Mouse (Mus musculus) frontal cortex, adult 2 months (tissue): ENCODE measurements at regions not wholly inside any gene's neighbourhood (a gene's known extent, or its start where the extent isn't known, plus 50 kb on each side); places are given as distances from the start of the nearest gene placed in this dataset.

Source experiments
- DNase-seq, 2 experiments: peaks; one replicate each; pipeline ENCODE4 v3.0.0; 2022; ENCODE audit warnings: low spot score in 1 of 2; ENCODE audit errors: extremely low spot score in 1 of 2

GRCm38 (mm10) chr1:23589414-23589942 lies 172.1 kb upstream of the B3gat2 start:
- no peak for DNase-seq

- no peak for DNase-seq
Measured at GRCm38 (mm10) chr1:23602710-23603291, 158.8 kb upstream of the B3gat2 start.

- peak in 1 of 2 experiments; percentile 11 for DNase-seq
Measured at GRCm38 (mm10) chr1:23629366-23629765, 132.2 kb upstream of the B3gat2 start.

GRCm38 (mm10) chr1:23645093-23645492 lies 116.5 kb upstream of the B3gat2 start:
- no peak for DNase-seq

GRCm38 (mm10) chr1:23648875-23649506 lies 112.6 kb upstream of the B3gat2 start:
- DNase-seq = no peak

- peak in 1 of 2 experiments; percentile 30 for DNase-seq
Measured at GRCm38 (mm10) chr1:23649886-23650285, 111.7 kb upstream of the B3gat2 start.

GRCm38 (mm10) chr1:23653628-23654027 lies 107.9 kb upstream of the B3gat2 start:
- no peak for DNase-seq

- no peak for DNase-seq
Measured at GRCm38 (mm10) chr1:23655768-23656167, 105.8 kb upstream of the B3gat2 start.

GRCm38 (mm10) chr1:23656302-23656701 lies 105.3 kb upstream of the B3gat2 start:
- DNase-seq = peak in 1 of 2 experiments; percentile 7

GRCm38 (mm10) chr1:23656718-23657117 lies 104.8 kb upstream of the B3gat2 start:
- DNase-seq = no peak

- no peak for DNase-seq
Measured at GRCm38 (mm10) chr1:23670514-23670913, 91.0 kb upstream of the B3gat2 start.

GRCm38 (mm10) chr1:23674357-23674756 lies 87.2 kb upstream of the B3gat2 start:
- DNase-seq = no peak

GRCm38 (mm10) chr1:23676301-23676700 lies 85.3 kb upstream of the B3gat2 start:
- DNase-seq = no peak

GRCm38 (mm10) chr1:23689398-23689797 lies 72.2 kb upstream of the B3gat2 start:
- DNase-seq = no peak

GRCm38 (mm10) chr1:23705489-23705888 lies 56.1 kb upstream of the B3gat2 start:
- DNase-seq = peak; percentile 36 to 83

- DNase-seq = no peak
Measured at GRCm38 (mm10) chr1:23706450-23706849, 55.1 kb upstream of the B3gat2 start.
